Mouse (Mus musculus): ENCODE data around the gene Robo1. TPM values are rescaled to one million over a fixed set of nuclear protein-coding genes. Genes with fewer than 3 reads are reported as not detected.

Robo1 gene
- polyA plus RNA-seq, 1 experiment from 2014 or later: 91.8 TPM

GRCm38 (mm10) chr16:72412879-72413278 lies 104.8 kb downstream of the Robo1 start:
- no peaks in the 10 kb centered on the region for H3K9me3 ChIP-seq (ENCODE audit: control insufficient read depth, low read length)
- 78% methylated on average over 7 of the region's 7 CpGs for WGBS
- H3K27me3 ChIP-seq (ENCODE audit: control insufficient read depth, insufficient read depth, low read length): no peaks in the 10 kb centered on the region

DNA sequence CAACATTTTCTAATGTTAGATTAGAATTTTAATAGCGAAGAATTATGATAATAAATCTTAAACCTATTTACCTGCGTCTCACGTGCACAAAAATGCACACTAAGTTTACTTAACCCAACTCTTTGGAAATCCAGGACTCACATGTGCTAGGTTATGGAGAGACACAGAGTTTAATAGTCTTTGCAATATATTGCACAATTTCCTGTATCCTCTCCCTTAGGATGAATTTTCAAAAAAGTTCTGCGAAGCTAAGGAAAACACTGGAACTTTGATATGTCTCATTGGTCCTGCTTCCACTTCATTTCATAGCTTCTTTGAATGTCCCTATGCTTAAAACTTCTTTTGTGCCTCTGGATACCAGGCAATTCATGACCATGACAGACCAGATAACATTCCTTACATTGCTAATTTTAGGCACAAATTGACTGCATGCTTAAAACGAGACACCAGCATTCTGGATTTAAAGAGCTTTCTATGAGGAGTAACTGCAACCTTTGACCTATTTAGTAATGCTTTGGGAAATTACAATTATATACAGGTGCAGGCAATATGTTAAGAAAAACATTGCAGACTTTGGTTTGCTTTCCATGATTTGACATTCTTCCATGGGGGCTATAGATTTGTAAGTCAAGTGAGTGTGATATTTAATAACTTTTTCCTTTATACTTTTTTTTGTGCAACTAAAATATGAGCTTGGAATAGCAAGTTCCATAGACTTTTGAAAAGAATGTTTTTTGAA lies 111.4 kb downstream of the Robo1 start:
- no peak for ATAC-seq (ENCODE audit: low FRiP score, low TSS enrichment)
- H3K9ac ChIP-seq (replicated peaks; ENCODE audit: low read length): no peak overlapping the region
- no peak overlapping the region for H3K4me3 ChIP-seq (replicated peaks; ENCODE audit: low read depth, low read length)
- no peaks in the 10 kb centered on the region for H3K9me3 ChIP-seq (ENCODE audit: control insufficient read depth, low read length)
- H3K27ac ChIP-seq (replicated peaks; ENCODE audit: low read depth, low read length): no peak overlapping the region
- DNase-seq: no peak
- H3K4me1 ChIP-seq (ENCODE audit: control insufficient read depth, insufficient read depth, low read length): no peaks in the 10 kb centered on the region
- WGBS: 78% methylated on average over 5 of the region's 5 CpGs
- H3K4me2 ChIP-seq (ENCODE audit: low read length): no peak overlapping the region
- no peaks in the 10 kb centered on the region for H3K27me3 ChIP-seq (ENCODE audit: control insufficient read depth, insufficient read depth, low read length)
- no peaks in the 10 kb centered on the region for H3K36me3 ChIP-seq (ENCODE audit: control insufficient read depth, insufficient read depth, low read length)

More at GRCm38 (mm10) chr16:72412879-72413278, 104.8 kb downstream of the Robo1 start:
- no peak for DNase-seq
- no peak for ATAC-seq (ENCODE audit: low FRiP score, low TSS enrichment)
- H3K36me3 ChIP-seq (ENCODE audit: control insufficient read depth, insufficient read depth, low read length): no peaks in the 10 kb centered on the region
- H3K27ac ChIP-seq (replicated peaks; ENCODE audit: low read depth, low read length): no peak overlapping the region
- no peak overlapping the region for H3K9ac ChIP-seq (replicated peaks; ENCODE audit: low read length)
- H3K4me2 ChIP-seq (ENCODE audit: low read length): no peak overlapping the region
- peaks cover 10% of the 10 kb centered on the region; the same call in 1 of the 2 replicates for H3K4me1 ChIP-seq (ENCODE audit: control insufficient read depth, insufficient read depth, low read length)
- no peak overlapping the region for H3K4me3 ChIP-seq (replicated peaks; ENCODE audit: low read depth, low read length)

DNA sequence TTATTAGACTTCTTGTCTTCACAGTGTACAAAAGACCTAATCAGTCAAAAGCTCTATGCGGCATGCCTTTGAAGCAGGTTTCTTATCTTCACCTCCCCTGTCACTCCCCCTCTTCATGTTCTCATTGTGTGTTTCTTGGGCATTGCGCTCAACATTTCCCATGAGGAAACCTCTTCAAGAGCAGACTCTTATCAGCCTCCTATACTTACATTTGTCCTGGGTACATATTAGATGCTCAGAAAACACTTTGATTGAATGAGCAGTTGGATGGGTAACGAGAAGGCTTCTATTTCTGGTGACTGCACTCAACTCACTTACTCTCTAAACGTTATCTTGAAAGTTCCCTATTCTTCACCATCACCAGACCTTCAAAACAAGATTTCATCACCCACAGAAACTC lies 114.3 kb downstream of the Robo1 start:
- Histone ChIP-seq H3K9ac (replicated peaks; ENCODE audit: low read length) (no peak overlapping the region), H3K4me2 (ENCODE audit: low read length) (no peak overlapping the region), H3K4me3 (replicated peaks; ENCODE audit: low read depth, low read length) (no peak overlapping the region), H3K4me1 (ENCODE audit: control insufficient read depth, insufficient read depth, low read length) (no peaks in the 10 kb centered on the region), H3K27me3 (ENCODE audit: control insufficient read depth, insufficient read depth, low read length) (no peaks in the 10 kb centered on the region), H3K36me3 (ENCODE audit: control insufficient read depth, insufficient read depth, low read length) (no peaks in the 10 kb centered on the region), H3K27ac (replicated peaks; ENCODE audit: low read depth, low read length) (no peak overlapping the region), H3K9me3 (ENCODE audit: control insufficient read depth, low read length) (no peaks in the 10 kb centered on the region)
- DNase-seq (no peak), ATAC-seq (ENCODE audit: low FRiP score, low TSS enrichment) (no peak)
- 78% methylated on average over 4 of the region's 4 CpGs for WGBS

- DNase-seq: no peak
- peaks cover 4% of the 10 kb centered on the region; the same call in 1 of the 2 replicates for H3K4me1 ChIP-seq (ENCODE audit: control insufficient read depth, insufficient read depth, low read length)
- no peak overlapping the region for H3K4me2 ChIP-seq (ENCODE audit: low read length)
- no peaks in the 10 kb centered on the region for H3K9me3 ChIP-seq (ENCODE audit: control insufficient read depth, low read length)
- H3K27ac ChIP-seq (replicated peaks; ENCODE audit: low read depth, low read length): no peak overlapping the region
- no peak overlapping the region for H3K4me3 ChIP-seq (replicated peaks; ENCODE audit: low read depth, low read length)
- no peaks in the 10 kb centered on the region for H3K27me3 ChIP-seq (ENCODE audit: control insufficient read depth, insufficient read depth, low read length)
- ATAC-seq (ENCODE audit: low FRiP score, low TSS enrichment): no peak
- no peaks in the 10 kb centered on the region for H3K36me3 ChIP-seq (ENCODE audit: control insufficient read depth, insufficient read depth, low read length)
- no peak overlapping the region for H3K9ac ChIP-seq (replicated peaks; ENCODE audit: low read length)
Observed at GRCm38 (mm10) chr16:72434396-72434795, 126.3 kb downstream of the Robo1 start.

GRCm38 (mm10) chr16:72444428-72445135 lies 136.5 kb downstream of the Robo1 start:
- no peaks in the 10 kb centered on the region for H3K9me3 ChIP-seq (ENCODE audit: control insufficient read depth, low read length)
- H3K36me3 ChIP-seq (ENCODE audit: control insufficient read depth, insufficient read depth, low read length): no peaks in the 10 kb centered on the region
- H3K4me1 ChIP-seq (ENCODE audit: control insufficient read depth, insufficient read depth, low read length): 0 out of 2 replicates have a peak, but pooled peaks cover 3% of the 10 kb centered on the region
- ATAC-seq (ENCODE audit: low FRiP score, low TSS enrichment): no peak
- 33% methylated on average over 18 of the region's 18 CpGs for whole genome bisulfite sequencing
- H3K4me3 ChIP-seq (replicated peaks; ENCODE audit: low read depth, low read length): no peak overlapping the region
- H3K9ac ChIP-seq (replicated peaks; ENCODE audit: low read length): no peak overlapping the region
- H3K27me3 ChIP-seq (ENCODE audit: control insufficient read depth, insufficient read depth, low read length): no peaks in the 10 kb centered on the region
- H3K27ac ChIP-seq (replicated peaks; ENCODE audit: low read depth, low read length): no peak overlapping the region
- peak; percentile 36 for DNase-seq
- H3K4me2 ChIP-seq (ENCODE audit: low read length): peak overlapping the region; percentile 18; the same call in 1 of the 2 replicates

GRCm38 (mm10) chr16:72458155-72458554 lies 150.0 kb downstream of the Robo1 start:
- DNase-seq: no peak
- Histone ChIP-seq H3K36me3 (ENCODE audit: control insufficient read depth, insufficient read depth, low read length) (no peaks in the 10 kb centered on the region), H3K27me3 (ENCODE audit: control insufficient read depth, insufficient read depth, low read length) (no peaks in the 10 kb centered on the region), H3K4me3 (replicated peaks; ENCODE audit: low read depth, low read length) (no peak overlapping the region), H3K9ac (replicated peaks; ENCODE audit: low read length) (no peak overlapping the region), H3K4me1 (ENCODE audit: control insufficient read depth, insufficient read depth, low read length) (no peaks in the 10 kb centered on the region), H3K9me3 (ENCODE audit: control insufficient read depth, low read length) (no peaks in the 10 kb centered on the region), H3K4me2 (ENCODE audit: low read length) (no peak overlapping the region), H3K27ac (replicated peaks; ENCODE audit: low read depth, low read length) (no peak overlapping the region)
- ATAC-seq (ENCODE audit: low FRiP score, low TSS enrichment): no peak
- 59% methylated on average over 10 of the region's 10 CpGs for WGBS

DNA sequence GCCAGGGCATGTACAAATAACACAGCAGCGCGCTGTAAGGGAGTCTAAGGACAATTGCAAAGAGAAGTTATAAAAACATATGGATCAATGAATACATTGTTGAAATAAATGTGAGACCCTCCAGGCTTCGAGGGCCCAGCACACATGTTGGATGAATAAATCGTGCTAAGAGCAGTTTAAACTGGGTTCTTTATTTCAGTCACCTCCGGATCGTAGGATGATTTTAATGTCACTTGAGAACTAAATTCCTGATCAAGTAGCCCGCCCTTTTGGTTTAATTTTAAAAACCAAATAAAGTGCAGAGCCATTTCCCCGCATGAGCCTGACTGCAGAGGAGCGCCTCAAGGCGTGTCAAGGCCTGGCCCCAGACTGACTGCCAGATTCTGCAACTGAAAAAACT lies 150.5 kb downstream of the Robo1 start:
- H3K9me3 ChIP-seq (ENCODE audit: control insufficient read depth, low read length): no peaks in the 10 kb centered on the region
- DNase-seq: no peak
- ATAC-seq (ENCODE audit: low FRiP score, low TSS enrichment): no peak
- no peak overlapping the region for H3K4me2 ChIP-seq (ENCODE audit: low read length)
- H3K9ac ChIP-seq (replicated peaks; ENCODE audit: low read length): no peak overlapping the region
- H3K36me3 ChIP-seq (ENCODE audit: control insufficient read depth, insufficient read depth, low read length): no peaks in the 10 kb centered on the region
- H3K27ac ChIP-seq (replicated peaks; ENCODE audit: low read depth, low read length): no peak overlapping the region
- WGBS: 60% methylated on average over 10 of the region's 10 CpGs
- H3K4me3 ChIP-seq (replicated peaks; ENCODE audit: low read depth, low read length): no peak overlapping the region
- H3K27me3 ChIP-seq (ENCODE audit: control insufficient read depth, insufficient read depth, low read length): no peaks in the 10 kb centered on the region
- no peaks in the 10 kb centered on the region for H3K4me1 ChIP-seq (ENCODE audit: control insufficient read depth, insufficient read depth, low read length)

DNA sequence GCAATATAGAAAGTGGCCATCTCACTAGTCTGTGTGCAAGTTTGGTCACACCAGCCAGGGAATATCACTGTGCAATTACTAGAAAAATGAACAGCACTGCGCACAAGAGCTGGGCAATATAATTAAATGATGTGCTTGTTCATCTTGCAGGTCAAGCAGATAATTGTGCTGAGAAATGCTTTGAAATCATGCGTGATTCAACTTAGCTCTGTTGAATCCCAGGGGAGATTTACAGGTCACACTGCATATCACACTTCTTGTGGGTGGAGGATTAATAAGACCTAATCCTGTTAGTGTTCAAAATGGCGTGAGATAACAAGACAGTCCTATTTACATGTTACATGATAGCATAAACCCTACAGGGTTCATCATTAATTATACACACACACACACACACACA lies 157.6 kb downstream of the Robo1 start:
- peaks cover 8% of the 10 kb centered on the region for H3K4me1 ChIP-seq (ENCODE audit: control insufficient read depth, insufficient read depth, low read length)
- H3K27ac ChIP-seq (replicated peaks; ENCODE audit: low read depth, low read length): no peak overlapping the region
- no peak overlapping the region for H3K4me3 ChIP-seq (replicated peaks; ENCODE audit: low read depth, low read length)
- no peak overlapping the region for H3K4me2 ChIP-seq (ENCODE audit: low read length)
- WGBS: 28% methylated on average over 3 of the region's 3 CpGs
- H3K9me3 ChIP-seq (ENCODE audit: control insufficient read depth, low read length): no peaks in the 10 kb centered on the region
- 0 out of 2 replicates have a peak, but pooled peaks have one; percentile 17 for ATAC-seq (ENCODE audit: low FRiP score, low TSS enrichment)
- no peaks in the 10 kb centered on the region for H3K27me3 ChIP-seq (ENCODE audit: control insufficient read depth, insufficient read depth, low read length)
- H3K36me3 ChIP-seq (ENCODE audit: control insufficient read depth, insufficient read depth, low read length): no peaks in the 10 kb centered on the region
- no peak overlapping the region for H3K9ac ChIP-seq (replicated peaks; ENCODE audit: low read length)
- DNase-seq: peak; percentile 44

Measured in midbrain, embryonic 14.5 days (tissue).